Comparison of ENCODE assay signal across 8 mouse cellular contexts in genomic region chr1:36064861-36065760, GRCm38 (mm10). TPM values are rescaled to one million over a fixed set of nuclear protein-coding genes. Genes with fewer than 3 reads are reported as not detected.
DNase-seq lines count a peak whose midpoint lies in the region; ATAC-seq and TF ChIP-seq lines count a peak whose summit lies in the region.

No protein-coding gene starts in this region.

- in situ Hi-C loops in Patski (cut with MboI; ENCODE audit: low pct_unique_long_range_greater_than_20kb), result loop anchor here (5.0 to 25.0 kb wide), 8 partner anchors 48 to 670 kb away; no protein-coding TSS in a partner anchor

- TF ChIP-seq CTCF in Patski (IDR thresholded peaks at IDR 0.05), result no peak

- no peaks in the 10 kb centered on the region for H3K9me3 ChIP-seq in hindbrain, embryonic 12.5 days (replicated peaks)

- 2% methylated on average over 24 of the region's 24 CpGs for WGBS in hindbrain, embryonic 12.5 days

- peak overlapping the region; percentile 72 for H3K27ac ChIP-seq in hindbrain, embryonic 12.5 days

- ATAC-seq in Patski, result peak; percentile 11
- peak; percentile 69 for ATAC-seq in hindbrain, embryonic 12.5 days (ENCODE audit: low FRiP score)

- H3K9ac ChIP-seq in hindbrain, embryonic 12.5 days, result peak overlapping the region; percentile 43

- H3K36me3 ChIP-seq in hindbrain, embryonic 12.5 days, result no peaks in the 10 kb centered on the region

- peak overlapping the region; percentile 47 for H3K4me2 ChIP-seq in hindbrain, embryonic 12.5 days (replicated peaks)

- POLR2A ChIA-PET in Patski (lab: Charles Lee), result no interaction called here

- H3K4me3 ChIP-seq in hindbrain, embryonic 12.5 days, result peak overlapping the region; percentile 16; the same call in 1 of the 2 replicates

- DNase-seq in Patski (ENCODE audit: low read depth, low spot score), result peak; percentile 89
- peak; percentile 96 for DNase-seq in cerebellum, postnatal 10 days
- peak; percentile 89 to 94 for DNase-seq in frontal cortex, postnatal 10 days (ENCODE audit: low spot score in 2 of 2)
- DNase-seq in layer of hippocampus, postnatal 14 days (ENCODE audit: low spot score in 2 of 2), result peak; percentile 91 to 95
- peak; percentile 97 for DNase-seq in lung, postnatal 10 days
- peak; percentile 89 for DNase-seq in ovary, postnatal 14 days (ENCODE audit: low spot score)
- peak; percentile 85 to 92 for DNase-seq in thymus, postnatal 10 days (ENCODE audit: low spot score in 2 of 2)

- H3K4me1 ChIP-seq in hindbrain, embryonic 12.5 days, result peaks cover 46% of the 10 kb centered on the region

- H3K27me3 ChIP-seq in Patski, result no peaks in the 10 kb centered on the region
- H3K27me3 ChIP-seq in hindbrain, embryonic 12.5 days, result peaks cover 4% of the 10 kb centered on the region; the same call in 1 of the 2 replicates

- CTCF ChIA-PET in Patski (lab: Charles Lee), result interaction anchor here (1.1 to 1.4 kb wide), 2 partner anchors 9 to 70 kb away, joined by 3 read pairs; no protein-coding TSS in a partner anchor

RNA-seq across cellular contexts. Expression of gene Hs6st1, which starts 3.1 kb away (rescaled TPM):
- 207 TPM for polyA plus RNA-seq in Patski (2021)
- polyA plus RNA-seq in hindbrain, embryonic 12.5 days (2016; fragmentation: Nextera tagmentation; extraction: Ambion mirVana), result 20.5 and 22.0 TPM in 2 replicates
- 10 to 100 TPM; 44.3 to 49.6 TPM for total RNA-seq in layer of hippocampus, postnatal 14 days (2021)

Comparison
In these comparisons a context has a peak if more than half of its experiments do, and no peak if none do; other contexts are left out.
1. Peak in every context shown above with its lines: DNase-seq, ATAC-seq, H3K4me3 ChIP-seq and H3K27ac ChIP-seq.